Mouse (Mus musculus) heart, adult 2 months (tissue): ENCODE results near the gene Btg1-ps1. TPM values are rescaled to one million over a fixed set of nuclear protein-coding genes. Genes with fewer than 3 reads are reported as not detected.
"Not testable (repeated sequence)": the region's sequence is repeated elsewhere in the genome, so short reads cannot be mapped to it uniquely, and the experiment has no call there.

Source experiments
- DNase-seq, 2 experiments: peaks; one replicate each; pipeline ENCODE4 v3.0.0; 2021
- H3K27ac ChIP-seq: fragments of 200-600 bp; 2 replicates; pipeline ENCODE4 v1.8.1; 2022
- H3K27me3 ChIP-seq: fragments of 200-500 bp; 2 replicates; pipeline ENCODE4 v1.6.1; 2012; ENCODE audit warnings: mild to moderate bottlenecking, low read length, inconsistent platforms, mixed read lengths; ENCODE audit not compliant: control insufficient read depth, insufficient read depth
- H3K36me3 ChIP-seq: fragments of 200-500 bp; 2 replicates; pipeline ENCODE4 v1.6.1; 2012; ENCODE audit warnings: low read length, inconsistent platforms; ENCODE audit not compliant: control insufficient read depth, insufficient read depth
- H3K4me1 ChIP-seq: fragments of 200-500 bp; 2 replicates; pipeline ENCODE4 v1.6.1; 2011; ENCODE audit warnings: low read length; ENCODE audit not compliant: control insufficient read depth, insufficient read depth
- H3K4me3 ChIP-seq: fragments of 200-600 bp; 2 replicates; pipeline ENCODE4 v1.8.1; 2022
- H3K79me2 ChIP-seq: fragments of 200-500 bp; replicated peaks from 2 replicates; pipeline ENCODE4 v1.6.1; 2012; ENCODE audit warnings: mild to moderate bottlenecking, inconsistent platforms, low read length, moderate library complexity, mixed read lengths; ENCODE audit not compliant: control insufficient read depth, insufficient read depth
- H3K9ac ChIP-seq: fragments of 200-500 bp; 2 replicates; pipeline ENCODE4 v1.6.1; 2012; ENCODE audit warnings: low read depth, mild to moderate bottlenecking, control low read depth, inconsistent platforms, low read length, mixed read lengths
- CTCF ChIP-seq: fragments of 200-600 bp; IDR thresholded peaks from 2 replicates; pipeline ENCODE4 v1.8.1; 2022; ENCODE audit warnings: antibody characterized with exemption, mild to moderate bottlenecking, moderate library complexity
- EP300 ChIP-seq: fragments of 200-500 bp; IDR thresholded peaks from 2 replicates; pipeline ENCODE4 v1.6.1; 2011; ENCODE audit warnings: low read depth, low read length, control low read depth; ENCODE audit not compliant: insufficient read depth
- POLR2A ChIP-seq: fragments of 200-500 bp; IDR thresholded peaks from 2 replicates; pipeline ENCODE4 v1.6.1; 2011; ENCODE audit warnings: mild to moderate bottlenecking, low read depth, low read length, control low read depth; ENCODE audit not compliant: insufficient read depth
- WGBS: fragments of 180-500 bp; shearing (Covaris S2); methylation state at CpG from one replicate; pipeline ENCODE4 v1.1.7; 2018; 5-methylcytosine and 5-hydroxymethylcytosine counted together
- intact Hi-C: fragments of 180-260 bp; cut with DNase I; formaldehyde crosslinking; loops from one replicate; pipeline ENCODE4 v1.15.1; 2025
- long read RNA-seq: library from polyadenylated mRNA; stranded (forward); transcript quantifications from one replicate; pipeline ENCODE4 v2.0.0, GENCODE M21; 2021
- polyA plus RNA-seq: library from polyadenylated mRNA; depleted of rRNA; stranded (reverse); fragments of >200 nt; gene quantifications from 2 replicates; pipeline ENCODE4 v1.2.3, GENCODE M21; 2012; rRNA removed
- total RNA-seq, 2 experiments: library from RNA; stranded (reverse); gene quantifications; 2 replicates each; pipeline ENCODE4 v1.2.3; 2021

Gene Btg1-ps1
- total RNA-seq (not detected), polyA plus RNA-seq (not detected in 2 replicates)
- long read RNA-seq: 0 reads

DNA sequence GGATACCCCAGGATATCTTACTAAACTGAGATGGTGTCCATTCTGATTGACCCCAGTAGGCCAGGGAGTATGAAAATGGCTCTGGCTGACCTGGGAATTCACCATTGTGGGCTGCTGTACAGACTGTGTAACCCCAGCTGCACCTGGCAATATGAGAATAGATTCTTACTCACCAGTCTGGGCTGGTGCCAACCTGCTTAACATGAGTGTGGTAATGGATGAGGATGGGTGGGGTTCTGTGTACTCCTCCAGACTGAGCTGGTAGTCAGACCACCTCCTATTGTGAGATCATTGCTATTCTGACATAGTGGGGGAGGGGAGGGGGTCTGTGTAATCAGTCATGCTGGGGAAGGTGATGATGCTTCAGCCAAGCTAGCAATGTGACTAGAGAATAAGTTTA is at the start of gene Btg1-ps1:
Btg1-ps1 (minus strand) TSS at position 219 of the 400 bp plus-strand sequence.
- H3K27me3 ChIP-seq, DNase-seq, intact Hi-C loops, H3K4me3 ChIP-seq, H3K27ac ChIP-seq, H3K36me3 ChIP-seq, H3K9ac ChIP-seq, H3K79me2 ChIP-seq, H3K4me1 ChIP-seq: not testable (repeated sequence)

DNA sequence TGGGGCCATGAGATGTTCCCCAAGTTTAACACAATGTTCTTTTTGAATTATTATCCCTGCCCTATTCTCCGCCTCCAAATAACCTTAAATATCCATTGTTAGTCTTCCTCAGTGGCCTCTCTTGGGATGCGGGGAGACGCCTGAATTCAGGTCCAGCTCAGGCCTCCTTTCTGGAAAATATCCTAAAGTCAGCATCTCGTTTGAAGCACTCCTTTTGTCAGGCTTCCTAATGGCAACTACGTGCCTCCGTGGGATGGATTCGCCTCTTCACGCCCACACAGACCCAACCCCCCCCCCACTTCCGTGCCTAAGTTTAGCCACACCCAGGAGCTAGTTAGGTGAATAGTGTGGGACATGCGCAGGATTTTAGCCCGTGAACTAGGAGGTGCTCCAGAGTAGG is 47.6 kb upstream of the Btg1-ps1 start, which contains the start of gene Rhox10:
Rhox10 (plus strand) TSS at position 301 of the 400 bp plus-strand sequence.
- WGBS: 83% methylated on average over 11 of the region's 11 CpGs
- H3K9ac ChIP-seq: no peak within 1 kb of the TSS

DNA sequence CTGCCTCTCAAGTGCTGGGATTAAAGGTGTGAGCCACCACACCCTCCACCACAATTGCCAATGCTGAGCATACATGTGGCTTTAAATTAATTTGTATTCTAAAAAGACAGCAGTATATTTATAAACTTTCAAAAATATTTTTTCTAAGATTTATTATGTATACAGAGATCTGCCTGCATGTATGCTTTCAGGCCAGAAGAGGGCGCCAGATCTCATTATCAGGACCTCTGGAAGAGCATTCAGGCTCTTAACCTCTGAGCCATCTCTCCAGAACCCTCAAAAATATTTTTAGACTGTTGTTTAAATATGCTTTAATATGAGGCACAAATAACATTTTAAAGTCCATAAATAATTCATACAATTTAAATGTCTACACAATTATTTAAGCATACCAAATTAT is 42.9 kb upstream of the Btg1-ps1 start:
- no peak overlapping the region for H3K4me3 ChIP-seq
- H3K27ac ChIP-seq: no peak overlapping the region
- no peaks in the 10 kb centered on the region for H3K4me1 ChIP-seq
- no peaks in the 10 kb centered on the region for H3K36me3 ChIP-seq
- TF ChIP-seq CTCF (peak; percentile 82), EP300 (no peak), POLR2A (no peak)
- intact Hi-C loops: loop anchor here (5.0 kb wide), 1 partner anchor 116 kb away; no protein-coding TSS in a partner anchor
- no peak overlapping the region for H3K9ac ChIP-seq
- no peak for DNase-seq
- 0% methylated on average over 1 of the region's 1 CpGs for WGBS
- H3K79me2 ChIP-seq: no peaks in the 10 kb centered on the region
- H3K27me3 ChIP-seq: no peaks in the 10 kb centered on the region

More for the DNA sequence above, 47.6 kb upstream of the Btg1-ps1 start, which contains the start of gene Rhox10:
- Histone ChIP-seq H3K36me3 (no peaks in the 10 kb centered on the region), H3K4me1 (no peaks in the 10 kb centered on the region), H3K27me3 (no peaks in the 10 kb centered on the region), H3K27ac (no peak within 1 kb of the TSS), H3K79me2 (no peaks in the 10 kb centered on the region), H3K4me3 (no peak within 1 kb of the TSS)
- no peak for TF ChIP-seq POLR2A
- no peak for TF ChIP-seq CTCF
- TF ChIP-seq EP300: no peak
- DNase-seq: no peak
- intact Hi-C loops: no loop called here

DNA sequence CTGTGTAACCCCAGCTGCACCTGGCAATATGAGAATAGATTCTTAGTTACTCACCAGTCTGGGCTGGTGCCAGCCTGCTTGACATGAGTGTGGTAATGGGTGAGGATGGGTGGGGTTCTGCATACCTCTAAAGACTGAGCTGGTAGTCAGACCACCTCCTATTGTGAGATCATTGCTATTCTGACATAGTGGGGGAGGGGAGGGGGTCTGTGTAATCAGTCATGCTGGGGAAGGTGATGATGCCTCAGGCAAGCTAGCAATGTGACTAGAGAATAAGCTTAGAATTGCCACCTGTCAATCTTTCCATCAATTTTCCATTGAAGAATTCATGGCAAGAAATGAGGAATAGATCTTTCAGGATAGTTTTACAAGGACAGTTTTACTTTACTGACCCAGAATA is 24.4 kb upstream of the Btg1-ps1 start, which contains the start of gene Btg1-ps2:
Btg1-ps2 (minus strand) TSS at position 101 of the 400 bp plus-strand sequence.
- DNase-seq, H3K27ac ChIP-seq, H3K27me3 ChIP-seq, intact Hi-C loops, H3K36me3 ChIP-seq, H3K4me3 ChIP-seq, H3K79me2 ChIP-seq, H3K4me1 ChIP-seq, H3K9ac ChIP-seq: not testable (repeated sequence)

DNA sequence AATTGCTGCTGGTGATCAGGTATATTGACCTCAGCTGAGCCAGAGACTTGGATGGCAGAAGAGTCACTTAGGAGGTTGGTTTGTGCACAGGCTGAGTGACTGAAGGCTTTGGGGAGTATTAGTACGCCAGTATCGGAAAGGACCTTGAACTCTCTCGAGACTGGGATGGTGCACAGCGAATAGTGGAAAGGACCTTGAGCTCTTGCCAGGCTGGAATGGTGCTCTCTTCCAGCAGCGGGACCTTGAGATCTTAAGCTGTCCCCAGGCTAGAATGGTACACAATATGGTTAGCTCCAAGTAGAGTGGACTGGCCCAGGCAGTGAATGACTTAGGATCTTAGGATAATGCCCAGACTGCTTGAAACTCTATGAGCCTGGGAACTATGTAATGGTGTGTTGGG is 21.1 kb upstream of the Btg1-ps1 start:
- WGBS: 89% methylated on average over 5 of the region's 5 CpGs
- Histone ChIP-seq H3K9ac (no peak overlapping the region), H3K27me3 (no peaks in the 10 kb centered on the region), H3K79me2 (no peaks in the 10 kb centered on the region), H3K4me1 (no peaks in the 10 kb centered on the region), H3K27ac (no peak overlapping the region), H3K36me3 (no peaks in the 10 kb centered on the region), H3K4me3 (no peak overlapping the region)
- TF ChIP-seq POLR2A (no peak), CTCF (no peak), EP300 (no peak)
- DNase-seq: no peak
- intact Hi-C loops: no loop called here

DNA sequence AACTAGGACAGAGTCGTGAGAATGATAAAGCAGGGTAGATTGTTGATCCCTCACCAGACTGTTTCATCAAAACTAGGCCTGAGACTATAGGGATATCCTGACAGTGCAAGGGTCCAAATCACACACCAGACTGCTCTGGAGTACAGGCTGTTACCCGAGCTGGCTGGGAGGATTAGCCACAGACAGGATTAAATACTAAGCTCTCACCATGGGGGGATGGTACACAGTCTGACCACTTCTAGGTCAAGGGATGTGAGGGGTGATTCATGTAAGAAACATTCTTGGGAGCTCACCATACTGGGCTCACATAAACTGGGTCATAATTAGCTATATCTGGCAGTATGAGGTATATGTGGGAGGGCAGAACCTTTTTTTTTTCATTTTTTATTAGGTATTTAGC is 15.2 kb upstream of the Btg1-ps1 start:
- intact Hi-C loops: no loop called here
- WGBS: 75% methylated on average over 2 of the region's 2 CpGs
- Histone ChIP-seq H3K4me3 (no peak overlapping the region), H3K4me1 (no peaks in the 10 kb centered on the region), H3K9ac (no peak overlapping the region), H3K27me3 (no peaks in the 10 kb centered on the region), H3K79me2 (no peaks in the 10 kb centered on the region), H3K36me3 (no peaks in the 10 kb centered on the region), H3K27ac (no peak overlapping the region)
- no peak for DNase-seq
- TF ChIP-seq CTCF (no peak), EP300 (no peak), POLR2A (no peak)

DNA sequence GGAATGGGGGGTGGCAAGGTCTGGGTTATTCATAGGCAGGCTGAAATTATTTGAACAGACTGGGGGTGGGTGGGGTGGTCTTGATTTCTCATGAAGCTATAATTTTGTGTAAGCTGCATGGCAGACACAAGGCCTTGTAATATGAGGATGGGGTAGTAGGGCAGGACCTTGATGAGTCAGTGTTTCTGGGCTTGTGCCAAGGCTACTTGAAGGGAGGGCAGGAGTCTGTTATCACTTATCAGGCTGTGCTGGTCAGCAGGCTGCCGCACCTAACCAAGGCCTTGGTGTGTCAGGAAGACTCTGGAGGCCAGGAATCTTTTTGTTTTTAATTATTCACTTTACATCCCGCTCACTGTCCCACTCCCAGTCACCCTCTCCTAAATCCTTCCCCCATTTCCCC is 9.9 kb downstream of the Btg1-ps1 start:
- H3K9ac ChIP-seq: no peak overlapping the region
- DNase-seq: peak in 1 of 2 experiments; percentile 7
- 27% methylated on average over 2 of the region's 2 CpGs for WGBS
- H3K4me1 ChIP-seq: no peaks in the 10 kb centered on the region
- H3K36me3 ChIP-seq: no peaks in the 10 kb centered on the region
- no peak overlapping the region for H3K4me3 ChIP-seq
- intact Hi-C loops: no loop called here
- no peaks in the 10 kb centered on the region for H3K27me3 ChIP-seq
- TF ChIP-seq CTCF (no peak), POLR2A (no peak), EP300 (no peak)
- no peak overlapping the region for H3K27ac ChIP-seq
- H3K79me2 ChIP-seq: no peaks in the 10 kb centered on the region

Other genes starting within 250 kb of the Btg1-ps1 start
- gene Rhox5, start 214.0 kb downstream of the Btg1-ps1 start, total RNA-seq: 1 to 10 TPM in 1 of 2 experiments, not detected in 1; 1.2 TPM
- gene Rhox5, start 214.0 kb downstream of the Btg1-ps1 start, polyA plus RNA-seq: 1.2 and 1.4 TPM in 2 replicates
- not detected for gene Rhox6, start 191.9 kb downstream of the Btg1-ps1 start, total RNA-seq
- gene Rhox6, start 191.9 kb downstream of the Btg1-ps1 start, polyA plus RNA-seq: not detected in 2 replicates
- gene Rhox7a, start 187.1 kb downstream of the Btg1-ps1 start, total RNA-seq: not detected
- not detected in 2 replicates for gene Rhox7a, start 187.1 kb downstream of the Btg1-ps1 start, polyA plus RNA-seq
- gene Rhox8, start 139.9 kb downstream of the Btg1-ps1 start, total RNA-seq: not detected
- not detected in 2 replicates for gene Rhox8, start 139.9 kb downstream of the Btg1-ps1 start, polyA plus RNA-seq
- not detected for gene Rhox7b, start 121.6 kb downstream of the Btg1-ps1 start, total RNA-seq
- gene Rhox7b, start 121.6 kb downstream of the Btg1-ps1 start, polyA plus RNA-seq: not detected in 2 replicates
- not detected for gene Rhox9, start 117.0 kb downstream of the Btg1-ps1 start, total RNA-seq
- gene Rhox9, start 117.0 kb downstream of the Btg1-ps1 start, polyA plus RNA-seq: not detected in 2 replicates
- gene Btg1-ps2, start 24.3 kb upstream of the Btg1-ps1 start, total RNA-seq: not detected
- not detected in 2 replicates for gene Btg1-ps2, start 24.3 kb upstream of the Btg1-ps1 start, polyA plus RNA-seq
- gene Rhox10, start 47.7 kb upstream of the Btg1-ps1 start, total RNA-seq: not detected
- gene Rhox10, start 47.7 kb upstream of the Btg1-ps1 start, polyA plus RNA-seq: not detected in 2 replicates
- gene Rhox11, start 66.3 kb upstream of the Btg1-ps1 start, total RNA-seq: not detected
- not detected in 2 replicates for gene Rhox11, start 66.3 kb upstream of the Btg1-ps1 start, polyA plus RNA-seq
- not detected for gene Rhox12, start 92.1 kb upstream of the Btg1-ps1 start, total RNA-seq
- gene Rhox12, start 92.1 kb upstream of the Btg1-ps1 start, polyA plus RNA-seq: not detected in 2 replicates
- gene Rhox13, start 102.4 kb upstream of the Btg1-ps1 start, total RNA-seq: not detected
- not detected in 2 replicates for gene Rhox13, start 102.4 kb upstream of the Btg1-ps1 start, polyA plus RNA-seq
- gene Zbtb33, start 171.0 kb upstream of the Btg1-ps1 start, total RNA-seq: 1 to 10 TPM; 9.5 to 9.9 TPM
- gene Zbtb33, start 171.0 kb upstream of the Btg1-ps1 start, polyA plus RNA-seq: 2.6 and 5.0 TPM in 2 replicates
- 1 to 10 TPM in 1 of 2 experiments, under 1 TPM in 1; 0.81 to 1.6 TPM for gene Tmem255a, start 233.6 kb upstream of the Btg1-ps1 start, total RNA-seq
- 1.00 and 1.6 TPM in 2 replicates for gene Tmem255a, start 233.6 kb upstream of the Btg1-ps1 start, polyA plus RNA-seq